Mouse (Mus musculus) forebrain, embryonic 13.5 days (tissue): ENCODE results near the gene 2310057N15Rik. TPM values are rescaled to one million over a fixed set of nuclear protein-coding genes. Genes with fewer than 3 reads are reported as not detected.

Source experiments
- polyA plus RNA-seq: library from polyadenylated mRNA; unstranded; fragments of >200 nt; fragmentation: Nextera tagmentation; extraction: Ambion mirVana; gene quantifications from 2 replicates; pipeline ENCODE4 v1.2.1, GENCODE M21; 2015

The 2310057N15Rik gene
- polyA plus RNA-seq, 1 experiment from 2014 or later = not detected

Other genes starting within 250 kb of the 2310057N15Rik start
- gene Cldn8, start 211.0 kb downstream of the 2310057N15Rik start, polyA plus RNA-seq = not detected in 2 replicates
- gene Krtap24-1, start 161.9 kb downstream of the 2310057N15Rik start, polyA plus RNA-seq = not detected in 2 replicates
- gene 2310079G19Rik, start 146.5 kb downstream of the 2310057N15Rik start, polyA plus RNA-seq = not detected in 2 replicates
- not detected in 2 replicates for gene Krtap26-1, start 126.4 kb downstream of the 2310057N15Rik start, polyA plus RNA-seq
- gene Krtap27-1, start 102.5 kb downstream of the 2310057N15Rik start, polyA plus RNA-seq = not detected in 2 replicates
- not detected in 2 replicates for gene 2310061N02Rik, start 66.2 kb downstream of the 2310057N15Rik start, polyA plus RNA-seq
- gene Krtap13-1, start 45.3 kb downstream of the 2310057N15Rik start, polyA plus RNA-seq = not detected in 2 replicates
- gene Krtap13, start 22.6 kb downstream of the 2310057N15Rik start, polyA plus RNA-seq = not detected in 2 replicates
- not detected in 2 replicates for gene 2310034C09Rik, start 15.4 kb downstream of the 2310057N15Rik start, polyA plus RNA-seq
- gene Gm5965, start 3.7 kb upstream of the 2310057N15Rik start, polyA plus RNA-seq = not detected in 2 replicates
- not detected in 2 replicates for gene Gm20741, start 38.0 kb upstream of the 2310057N15Rik start, polyA plus RNA-seq
- not detected in 2 replicates for gene Krtap15, start 46.0 kb upstream of the 2310057N15Rik start, polyA plus RNA-seq
- gene Krtap14, start 51.9 kb upstream of the 2310057N15Rik start, polyA plus RNA-seq = not detected in 2 replicates
- not detected in 2 replicates for gene Krtap19-1, start 95.2 kb upstream of the 2310057N15Rik start, polyA plus RNA-seq
- not detected in 2 replicates for gene Krtap19-2, start 100.1 kb upstream of the 2310057N15Rik start, polyA plus RNA-seq
- not detected in 2 replicates for gene Krtap19-3, start 103.8 kb upstream of the 2310057N15Rik start, polyA plus RNA-seq
- not detected in 2 replicates for gene Krtap19-4, start 110.9 kb upstream of the 2310057N15Rik start, polyA plus RNA-seq
- not detected in 2 replicates for gene Krtap19-5, start 122.3 kb upstream of the 2310057N15Rik start, polyA plus RNA-seq
- gene Krtap19-9b, start 158.1 kb upstream of the 2310057N15Rik start, polyA plus RNA-seq = not detected in 2 replicates
- not detected in 2 replicates for gene Krtap16-3, start 188.7 kb upstream of the 2310057N15Rik start, polyA plus RNA-seq
- not detected in 2 replicates for gene Krtap22-2, start 236.6 kb upstream of the 2310057N15Rik start, polyA plus RNA-seq
- gene Gm10229, start 241.1 kb upstream of the 2310057N15Rik start, polyA plus RNA-seq = not detected in 2 replicates